Mouse (Mus musculus) lung, adult 2 months (tissue): Measurements from ENCODE around the gene Tcte1.

ENCODE experiments used
- CTCF ChIP-seq: fragments of 200-500 bp; IDR thresholded peaks from 2 replicates; pipeline ENCODE4 v1.5.1; 2011; ENCODE audit warnings: mild to moderate bottlenecking, low read length, control low read depth; ENCODE audit not compliant: insufficient read depth
- POLR2A ChIP-seq: fragments of 200-500 bp; IDR thresholded peaks from 2 replicates; pipeline ENCODE4 v1.6.1; 2011; ENCODE audit warnings: low read depth, mild to moderate bottlenecking, control low read depth, low read length, borderline replicate concordance; ENCODE audit errors: extremely low read depth

DNA sequence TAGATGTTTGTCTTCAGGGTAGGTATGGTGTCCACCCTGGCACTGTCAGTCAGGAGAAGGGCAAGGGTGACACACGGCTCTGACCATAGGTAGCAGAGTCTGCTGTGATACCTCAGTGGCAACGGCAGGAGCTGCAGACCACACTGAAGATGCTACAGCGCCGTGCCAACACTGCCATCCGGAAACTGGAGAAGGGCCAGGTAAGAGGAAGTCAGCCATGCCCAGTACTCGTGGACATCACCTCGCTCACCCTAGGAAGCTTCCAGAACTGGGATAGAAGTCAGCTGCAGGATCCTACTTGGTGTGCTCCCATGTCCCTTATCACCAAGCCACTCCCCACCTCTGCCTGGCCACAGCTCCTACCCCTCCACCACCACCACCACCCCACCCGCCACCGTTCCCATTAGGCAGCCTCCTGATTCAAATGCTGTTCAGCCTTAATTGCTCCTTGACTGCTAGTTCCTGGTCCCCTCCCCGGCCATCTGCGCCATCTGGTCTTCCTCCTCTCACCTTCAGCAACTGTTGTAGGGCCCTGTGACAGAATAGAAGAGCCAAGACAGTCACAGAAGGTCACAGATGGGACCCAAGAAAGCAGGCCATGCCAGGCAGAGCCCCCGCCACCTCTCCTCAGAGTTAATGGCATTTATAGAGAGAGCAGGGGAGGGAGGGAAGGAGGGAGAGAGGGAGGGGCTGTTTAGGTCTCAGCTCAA, 4.3 kb upstream of the Tcte1 start:
- no peak for TF ChIP-seq CTCF
- TF ChIP-seq POLR2A: no peak
